Mouse (Mus musculus) stomach, postnatal 0 days (tissue): Measurements from ENCODE around the gene Atxn1l.

Experiments
- CTCF ChIP-seq: IDR thresholded peaks from 2 replicates; pipeline ENCODE4 v1.5.1; 2016; ENCODE audit warnings: antibody characterized with exemption, low read depth, mild to moderate bottlenecking, moderate library complexity
- EP300 ChIP-seq: optimal IDR thresholded peaks from 2 replicates; pipeline ENCODE3; 2016; ENCODE audit warnings: antibody characterized with exemption

GRCm38 (mm10) chr8:109691769-109692168 lies 45.8 kb downstream of the Atxn1l start:
- peak; percentile 46 for TF ChIP-seq CTCF
- TF ChIP-seq EP300 = no peak
